Mouse (Mus musculus) C2C12 (cell line): ENCODE measurements at regions not wholly inside any gene's neighbourhood (a gene's known extent, or its start where the extent isn't known, plus 50 kb on each side); places are given as distances from the start of the nearest gene placed in this dataset.

Experiments
- CEBPB ChIP-seq: IDR thresholded peaks from one replicate; pipeline ENCODE4 v1.6.1; 2011; ENCODE audit warnings: low read depth, mild to moderate bottlenecking, control low read depth, moderate library complexity
- CTCF ChIP-seq: IDR thresholded peaks from one replicate; pipeline ENCODE4 v1.5.1; 2011; ENCODE audit not compliant: control insufficient read depth, insufficient read depth, insufficient read length
- FOSL1 ChIP-seq: IDR thresholded peaks from one replicate; pipeline ENCODE4 v1.8.0; 2011; ENCODE audit warnings: mild to moderate bottlenecking, low read length; ENCODE audit not compliant: poor library complexity, insufficient read depth, severe bottlenecking
- MAX ChIP-seq: IDR thresholded peaks from one replicate; pipeline ENCODE4 v1.6.1; 2011; ENCODE audit warnings: mild to moderate bottlenecking, control low read depth
- MYOD1 ChIP-seq: IDR thresholded peaks from one replicate; pipeline ENCODE4 v1.6.1; 2011; ENCODE audit warnings: low read depth; ENCODE audit not compliant: control insufficient read depth, insufficient read length
- MYOG ChIP-seq: IDR thresholded peaks from one replicate; pipeline ENCODE4 v1.6.1; 2011; ENCODE audit not compliant: control insufficient read depth, insufficient read length; ENCODE audit errors: extremely low read depth
- USF1 ChIP-seq: IDR thresholded peaks from one replicate; pipeline ENCODE4 v1.6.1; 2011; ENCODE audit warnings: low read depth, mild to moderate bottlenecking, control low read depth, moderate library complexity

DNA sequence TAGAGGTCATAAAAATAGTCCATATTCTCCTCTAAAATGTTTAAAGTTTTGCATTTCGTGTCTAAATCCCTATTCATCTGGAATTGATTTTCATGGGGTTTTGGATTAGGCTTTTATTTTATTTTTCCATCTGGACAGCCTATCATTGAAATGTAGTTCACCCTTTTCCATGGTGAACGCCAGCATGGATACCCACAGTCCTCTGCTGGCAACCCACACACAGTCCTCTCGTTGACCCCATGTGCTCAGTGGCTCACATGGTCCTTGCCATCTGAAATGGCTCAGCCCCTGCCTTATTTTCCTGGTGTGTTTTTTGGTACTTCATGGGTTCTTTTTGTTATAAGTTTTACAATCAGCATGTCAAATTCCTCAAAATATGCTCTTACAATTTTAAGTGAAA is 397.2 kb downstream of the Ptpru start:
- no peak for TF ChIP-seq CTCF
- no peak for TF ChIP-seq MYOD1
- TF ChIP-seq MAX, result no peak
- TF ChIP-seq USF1, result no peak
- TF ChIP-seq MYOG, result no peak
- no peak for TF ChIP-seq FOSL1
- no peak for TF ChIP-seq CEBPB
